Mouse (Mus musculus): ENCODE measurements around the gene Gm7861.
"Not testable (repeated sequence)": the region's sequence is repeated elsewhere in the genome, so short reads cannot be mapped to it uniquely, and the experiment has no call there.

Gm7861 gene

GRCm38 (mm10) chr8:21594408-21594807, at the start of gene Gm7861:
Gene Gm7861 (minus strand): TSS chr8:21594508.
- not testable (repeated sequence) for DNase-seq (ENCODE audit: low spot score)

- not testable (repeated sequence) for DNase-seq (ENCODE audit: low spot score)
Measured at GRCm38 (mm10) chr8:21617883-21618282, 23.6 kb upstream of the Gm7861 start, which contains the start of gene Defa26. Gene Defa26 (plus strand): TSS chr8:21618183.

GRCm38 (mm10) chr8:21582706-21583105, 11.6 kb downstream of the Gm7861 start, which contains the start of gene Defa28:
Gene Defa28 (plus strand): TSS chr8:21583006.
- DNase-seq (ENCODE audit: low spot score): not testable (repeated sequence)

- DNase-seq (ENCODE audit: low spot score): not testable (repeated sequence)
Measured at GRCm38 (mm10) chr8:21565086-21565485, 29.2 kb downstream of the Gm7861 start, which contains the start of gene Defa37. Gene Defa37 (plus strand): TSS chr8:21565386.
